Mouse (Mus musculus): ENCODE measurements around the gene Gm20390.
A peak's percentile ranks its signal among the peaks of the same experiment; 100 is the strongest.
"Not testable (repeated sequence)": the region's sequence is repeated elsewhere in the genome, so short reads cannot be mapped to it uniquely, and the experiment has no call there.

Gene Gm20390

GRCm38 (mm10) chr11:93963013-93963412 lies 5.1 kb downstream of the Gm20390 start:
- DNase-seq = no peak

GRCm38 (mm10) chr11:93961482-93961881 lies 6.6 kb downstream of the Gm20390 start:
- DNase-seq = no peak

- no peak for DNase-seq
These were observed 10.3 kb downstream of the Gm20390 start for GRCm38 (mm10) chr11:93957746-93958145.

- DNase-seq = no peak
These were observed 11.0 kb downstream of the Gm20390 start for GRCm38 (mm10) chr11:93957031-93957555.

- DNase-seq = no peak
These were observed 11.9 kb downstream of the Gm20390 start, which contains the start of gene Nme2 for GRCm38 (mm10) chr11:93956159-93956558. Nme2 (minus strand) TSS chr11:93956259.

GRCm38 (mm10) chr11:93955256-93956150 lies 12.6 kb downstream of the Gm20390 start:
- peak; percentile 91 for DNase-seq

GRCm38 (mm10) chr11:93954738-93955255 lies 13.3 kb downstream of the Gm20390 start:
- no peak for DNase-seq

GRCm38 (mm10) chr11:93952376-93952775 lies 15.7 kb downstream of the Gm20390 start:
- DNase-seq = no peak

GRCm38 (mm10) chr11:93950045-93950444 lies 18.0 kb downstream of the Gm20390 start:
- DNase-seq = no peak

- DNase-seq = no peak
These were observed 19.1 kb downstream of the Gm20390 start for GRCm38 (mm10) chr11:93948887-93949567.

GRCm38 (mm10) chr11:93944986-93945385 lies 23.1 kb downstream of the Gm20390 start:
- DNase-seq = no peak

- DNase-seq = no peak
These were observed 27.2 kb downstream of the Gm20390 start for GRCm38 (mm10) chr11:93940906-93941305.

GRCm38 (mm10) chr11:93929106-93929505 lies 39.0 kb downstream of the Gm20390 start:
- DNase-seq = no peak

- not testable (repeated sequence) for DNase-seq
These were observed 53.1 kb downstream of the Gm20390 start for GRCm38 (mm10) chr11:93915019-93915418.

- DNase-seq = no peak
These were observed 56.5 kb downstream of the Gm20390 start for GRCm38 (mm10) chr11:93911603-93912002.

GRCm38 (mm10) chr11:93908829-93909228 lies 59.3 kb downstream of the Gm20390 start:
- DNase-seq = no peak

- no peak for DNase-seq
These were observed 60.3 kb downstream of the Gm20390 start for GRCm38 (mm10) chr11:93907839-93908238.

GRCm38 (mm10) chr11:93906834-93907233 lies 61.3 kb downstream of the Gm20390 start:
- no peak for DNase-seq
